ENCODE assay signal across 9 mouse cellular contexts in genomic region chr8:10405469-10405868, GRCm38 (mm10).
DNase-seq lines count a peak whose midpoint lies in the region; ATAC-seq and TF ChIP-seq lines count a peak whose summit lies in the region.
"Had no signal": no experiment of that assay in that cellular context is flagged by ENCODE, and none has a peak within 500 bp of the region (broad histone marks: within the 10 kb centered on the region; RNA-seq: fewer than 3 reads in every experiment).

No protein-coding gene starts in this region.

- no peak overlapping the region for H3K27ac ChIP-seq in bone marrow macrophage, adult 2 months (ENCODE audit: insufficient read depth, low read depth, low read length)
- no peak overlapping the region for H3K27ac ChIP-seq in forebrain, embryonic 14.5 days (ENCODE audit: low read depth, low read length)
- H3K27ac ChIP-seq in kidney, postnatal 0 days: no peak overlapping the region
- H3K27ac ChIP-seq: liver, embryonic 13.5 days had no signal

- no peak overlapping the region for H3K4me2 ChIP-seq in forebrain, embryonic 14.5 days (ENCODE audit: low read length)
- no peak overlapping the region for H3K4me2 ChIP-seq in kidney, postnatal 0 days (ENCODE audit: low read length)
- H3K4me2 ChIP-seq: liver, embryonic 13.5 days had no signal

- no peaks in the 10 kb centered on the region for H3K9me3 ChIP-seq in forebrain, embryonic 14.5 days (replicated peaks; ENCODE audit: control insufficient read depth, low read length)
- H3K9me3 ChIP-seq in kidney, postnatal 0 days (replicated peaks; ENCODE audit: low read length): no peaks in the 10 kb centered on the region
- H3K9me3 ChIP-seq: liver, embryonic 13.5 days had no signal

- no peak overlapping the region for H3K9ac ChIP-seq in forebrain, embryonic 14.5 days (ENCODE audit: low read length)
- no peak overlapping the region for H3K9ac ChIP-seq in kidney, postnatal 0 days (ENCODE audit: low read depth, low read length)
- H3K9ac ChIP-seq: liver, embryonic 13.5 days had no signal

- no peak for TF ChIP-seq POLR2A in bone marrow macrophage, adult 2 months (IDR thresholded peaks at IDR 0.05; ENCODE audit: borderline replicate concordance, low read depth, low read length)

- 40% methylated on average over 8 of the region's 8 CpGs for WGBS in forebrain, embryonic 14.5 days
- 31% methylated on average over 8 of the region's 8 CpGs for WGBS in kidney, postnatal 0 days

- no peaks in the 10 kb centered on the region for H3K4me1 ChIP-seq in bone marrow macrophage, adult 2 months (ENCODE audit: control insufficient read depth, insufficient read depth, low read length)
- no peaks in the 10 kb centered on the region for H3K4me1 ChIP-seq in forebrain, embryonic 14.5 days (ENCODE audit: control insufficient read depth, insufficient read depth, low read length)
- H3K4me1 ChIP-seq in kidney, postnatal 0 days (replicated peaks; ENCODE audit: insufficient read depth, low read length): no peaks in the 10 kb centered on the region
- H3K4me1 ChIP-seq: liver, embryonic 13.5 days had no signal

- no peak for DNase-seq in frontal cortex, postnatal 25 days (ENCODE audit: low spot score in 2 of 2)
- peak; percentile 64 for DNase-seq in A20 (ENCODE audit: low read depth, low spot score)
- peak; percentile 79 for DNase-seq in forebrain, embryonic 14.5 days (ENCODE audit: low spot score)
- peak; percentile 77 for DNase-seq in kidney, postnatal 0 days (ENCODE audit: low spot score)
- peak; percentile 16 for DNase-seq in telencephalon, adult 2 months (ENCODE audit: low read depth, low spot score)
- DNase-seq: liver, embryonic 13.5 days had no signal

- TF ChIP-seq CTCF in bone marrow macrophage, adult 2 months (IDR thresholded peaks at IDR 0.05; ENCODE audit: low read depth, low read length): peak; percentile 49; the same call in 1 of the 2 replicates
- TF ChIP-seq CTCF in kidney, postnatal 0 days (IDR thresholded peaks at IDR 0.05; ENCODE audit: low read depth): peak; percentile 86

- ATAC-seq in frontal cortex, adult (ENCODE audit: low TSS enrichment): peak; percentile 91
- peak; percentile 62 for ATAC-seq in forebrain, embryonic 14.5 days
- peak; percentile 51; the same call in 1 of the 2 replicates for ATAC-seq in kidney, postnatal 0 days (replicated peaks; ENCODE audit: low FRiP score, low read depth)
- ATAC-seq in megakaryocyte, adult 5-6 weeks (ENCODE audit: poor library complexity, severe bottlenecking): peak; percentile 21; the same call in 1 of the 2 replicates

- H3K4me3 ChIP-seq in bone marrow macrophage, adult 2 months (ENCODE audit: insufficient read depth, low read length): no peak overlapping the region
- no peak overlapping the region for H3K4me3 ChIP-seq in forebrain, embryonic 14.5 days (ENCODE audit: low read depth, low read length)
- no peak overlapping the region for H3K4me3 ChIP-seq in kidney, postnatal 0 days (replicated peaks; ENCODE audit: low read depth, low read length)
- H3K4me3 ChIP-seq: liver, embryonic 13.5 days had no signal

- no peaks in the 10 kb centered on the region for H3K27me3 ChIP-seq in forebrain, embryonic 14.5 days (replicated peaks; ENCODE audit: control insufficient read depth, insufficient read depth, low read length)
- no peaks in the 10 kb centered on the region for H3K27me3 ChIP-seq in kidney, postnatal 0 days (ENCODE audit: insufficient read depth, low read length)
- H3K27me3 ChIP-seq: liver, embryonic 13.5 days had no signal

- H3K36me3 ChIP-seq in forebrain, embryonic 14.5 days (ENCODE audit: control insufficient read depth, insufficient read depth, low read length): no peaks in the 10 kb centered on the region
- H3K36me3 ChIP-seq in kidney, postnatal 0 days (ENCODE audit: insufficient read depth, low read length): no peaks in the 10 kb centered on the region
- H3K36me3 ChIP-seq: liver, embryonic 13.5 days had no signal

Comparison
In these comparisons a context has a peak if more than half of its experiments do, and no peak if none do; other contexts are left out.
1. ATAC-seq: peak in every context shown above with its lines; median percentile 91 in frontal cortex, adult; 62 in forebrain, embryonic 14.5 days; 51 in kidney, postnatal 0 days; 21 in megakaryocyte, adult 5-6 weeks.
2. DNase-seq: peak in A20 (single experiment), forebrain, embryonic 14.5 days (single experiment), kidney, postnatal 0 days (single experiment) and telencephalon, adult 2 months (single experiment); none in frontal cortex, postnatal 25 days (0 of 2).